Mouse (Mus musculus) intestine, embryonic 16.5 days (tissue): ENCODE data around the gene Gimap9. TPM values are rescaled to one million over a fixed set of nuclear protein-coding genes. Genes with fewer than 3 reads are reported as not detected.

Source experiments
- ATAC-seq: fragments of 200-750 bp; cut with Nextera tagmentation; 2 replicates; pipeline ENCODE4 v1.8.0; 2017; ENCODE audit warnings: moderate TSS enrichment, moderate library complexity
- H3K27ac ChIP-seq: fragments of 300-500 bp; sonication (generic); 2 replicates; pipeline ENCODE4 v1.5.1; 2014; ENCODE audit warnings: mild to moderate bottlenecking, low read length
- H3K27me3 ChIP-seq: fragments of 300-500 bp; sonication (generic); replicated peaks from 2 replicates; pipeline ENCODE4 v1.6.1; 2014; ENCODE audit warnings: low read length, control low read depth, mixed read lengths; ENCODE audit not compliant: control insufficient read depth, insufficient read depth
- H3K36me3 ChIP-seq: fragments of 300-500 bp; sonication (generic); 2 replicates; pipeline ENCODE4 v1.6.1; 2014; ENCODE audit warnings: low read length, control low read depth; ENCODE audit not compliant: control insufficient read depth, insufficient read depth
- H3K4me1 ChIP-seq: fragments of 300-500 bp; sonication (generic); 2 replicates; pipeline ENCODE4 v1.6.1; 2014; ENCODE audit warnings: low read length, control low read depth, mixed read lengths; ENCODE audit not compliant: control insufficient read depth, insufficient read depth
- H3K4me2 ChIP-seq: fragments of 300-500 bp; sonication (generic); 2 replicates; pipeline ENCODE4 v1.6.1; 2014; ENCODE audit warnings: low read depth, low read length, control low read depth
- H3K4me3 ChIP-seq: fragments of 300-500 bp; sonication (generic); 2 replicates; pipeline ENCODE4 v1.5.1; 2014; ENCODE audit warnings: mild to moderate bottlenecking, low read length
- H3K9ac ChIP-seq: fragments of 300-500 bp; sonication (generic); 2 replicates; pipeline ENCODE4 v1.6.1; 2014; ENCODE audit warnings: low read depth, low read length
- H3K9me3 ChIP-seq: fragments of 300-500 bp; sonication (generic); 2 replicates; pipeline ENCODE4 v1.6.1; 2016; ENCODE audit warnings: low read length, control low read depth; ENCODE audit not compliant: control insufficient read depth
- WGBS: fragments of 180-500 bp; shearing (Covaris S2); extraction: QIAGEN DNeasy Blood & Tissue Kit; methylation state at CpG from one replicate; pipeline ENCODE4 v1.1.7; 2014; 5-methylcytosine and 5-hydroxymethylcytosine counted together
- polyA plus RNA-seq: library from polyadenylated mRNA; unstranded; fragments of >200 nt; fragmentation: Nextera tagmentation; extraction: Ambion mirVana; gene quantifications from 2 replicates; pipeline ENCODE4 v1.2.1, GENCODE M21; 2015

The Gimap9 gene
- polyA plus RNA-seq, 1 experiment from 2014 or later: 15.9 TPM

GRCm38 (mm10) chr6:48698066-48698856, 22.3 kb downstream of the Gimap9 start:
- H3K27ac ChIP-seq: no peak overlapping the region
- no peak for ATAC-seq
- H3K4me3 ChIP-seq: no peak overlapping the region
- H3K27me3 ChIP-seq: no peaks in the 10 kb centered on the region
- no peaks in the 10 kb centered on the region for H3K9me3 ChIP-seq
- 81% methylated on average over 7 of the region's 7 CpGs for WGBS
- H3K36me3 ChIP-seq: no peaks in the 10 kb centered on the region
- H3K9ac ChIP-seq: no peak overlapping the region
- H3K4me1 ChIP-seq: no peaks in the 10 kb centered on the region
- no peak overlapping the region for H3K4me2 ChIP-seq

GRCm38 (mm10) chr6:48698888-48699287, 23.0 kb downstream of the Gimap9 start:
- H3K9me3 ChIP-seq: no peaks in the 10 kb centered on the region
- no peak overlapping the region for H3K4me2 ChIP-seq
- no peaks in the 10 kb centered on the region for H3K36me3 ChIP-seq
- no peak for ATAC-seq
- H3K9ac ChIP-seq: no peak overlapping the region
- WGBS: 86% methylated on average over 3 of the region's 3 CpGs
- H3K27me3 ChIP-seq: no peaks in the 10 kb centered on the region
- H3K4me1 ChIP-seq: no peaks in the 10 kb centered on the region
- no peak overlapping the region for H3K27ac ChIP-seq
- no peak overlapping the region for H3K4me3 ChIP-seq

- WGBS: 47% methylated on average over 5 of the region's 5 CpGs
- no peak overlapping the region for H3K4me3 ChIP-seq
- H3K4me1 ChIP-seq: no peaks in the 10 kb centered on the region
- H3K27ac ChIP-seq: peak overlapping the region; percentile 24; the same call in 1 of the 2 replicates
- H3K36me3 ChIP-seq: no peaks in the 10 kb centered on the region
- no peak overlapping the region for H3K4me2 ChIP-seq
- 0 out of 2 replicates have a peak, but pooled peaks have one; percentile 21 for ATAC-seq
- H3K27me3 ChIP-seq: no peaks in the 10 kb centered on the region
- H3K9me3 ChIP-seq: no peaks in the 10 kb centered on the region
- H3K9ac ChIP-seq: no peak overlapping the region
Observed at GRCm38 (mm10) chr6:48700251-48701075, 24.5 kb downstream of the Gimap9 start.

- Histone ChIP-seq H3K27me3 (no peaks in the 10 kb centered on the region), H3K4me2 (no peak overlapping the region), H3K4me3 (no peak overlapping the region), H3K4me1 (no peaks in the 10 kb centered on the region), H3K9me3 (no peaks in the 10 kb centered on the region), H3K9ac (no peak overlapping the region), H3K27ac (no peak overlapping the region), H3K36me3 (no peaks in the 10 kb centered on the region)
- 85% methylated on average over 7 of the region's 7 CpGs for WGBS
- ATAC-seq: no peak
Observed at GRCm38 (mm10) chr6:48702146-48702545, 26.2 kb downstream of the Gimap9 start.

- H3K36me3 ChIP-seq: no peaks in the 10 kb centered on the region
- ATAC-seq: no peak
- H3K4me3 ChIP-seq: no peak overlapping the region
- no peaks in the 10 kb centered on the region for H3K9me3 ChIP-seq
- 72% methylated on average over 5 of the region's 5 CpGs for WGBS
- H3K9ac ChIP-seq: no peak overlapping the region
- no peaks in the 10 kb centered on the region for H3K4me1 ChIP-seq
- no peak overlapping the region for H3K27ac ChIP-seq
- no peaks in the 10 kb centered on the region for H3K27me3 ChIP-seq
- no peak overlapping the region for H3K4me2 ChIP-seq
Observed at GRCm38 (mm10) chr6:48702601-48703000, 26.7 kb downstream of the Gimap9 start.

GRCm38 (mm10) chr6:48704146-48704545, 28.2 kb downstream of the Gimap9 start:
- H3K27ac ChIP-seq: no peak overlapping the region
- H3K4me3 ChIP-seq: no peak overlapping the region
- H3K27me3 ChIP-seq: no peaks in the 10 kb centered on the region
- H3K4me1 ChIP-seq: no peaks in the 10 kb centered on the region
- no peaks in the 10 kb centered on the region for H3K9me3 ChIP-seq
- no peak overlapping the region for H3K4me2 ChIP-seq
- ATAC-seq: no peak
- H3K36me3 ChIP-seq: no peaks in the 10 kb centered on the region
- no peak overlapping the region for H3K9ac ChIP-seq

GRCm38 (mm10) chr6:48706130-48706529, 30.2 kb downstream of the Gimap9 start:
- H3K27me3 ChIP-seq: no peaks in the 10 kb centered on the region
- H3K36me3 ChIP-seq: no peaks in the 10 kb centered on the region
- no peaks in the 10 kb centered on the region for H3K9me3 ChIP-seq
- H3K4me2 ChIP-seq: no peak overlapping the region
- no peak overlapping the region for H3K4me3 ChIP-seq
- ATAC-seq: no peak
- no peaks in the 10 kb centered on the region for H3K4me1 ChIP-seq
- no peak overlapping the region for H3K9ac ChIP-seq
- WGBS: 59% methylated on average over 3 of the region's 3 CpGs
- H3K27ac ChIP-seq: 0 out of 2 replicates have a peak overlapping the region, but pooled peaks have one; percentile 8

GRCm38 (mm10) chr6:48718455-48718854, 42.5 kb downstream of the Gimap9 start, which contains the start of the genes Gm28053 and Gimap7:
Gene Gm28053 (plus strand): TSS chr6:48718607.
Gene Gimap7 (plus strand): TSS chr6:48718621.
- no peaks in the 10 kb centered on the region for H3K4me1 ChIP-seq
- no peak for ATAC-seq
- no peaks in the 10 kb centered on the region for H3K27me3 ChIP-seq
- no peaks in the 10 kb centered on the region for H3K9me3 ChIP-seq
- H3K36me3 ChIP-seq: no peaks in the 10 kb centered on the region
- 53% methylated on average over 2 of the region's 2 CpGs for WGBS
- no peak within 1 kb of the TSS for H3K4me2 ChIP-seq
- no peak within 1 kb of the TSS for H3K9ac ChIP-seq
- H3K4me3 ChIP-seq: no peak within 1 kb of the TSS
- H3K27ac ChIP-seq: no peak within 1 kb of the TSS

GRCm38 (mm10) chr6:48720326-48720725, 44.4 kb downstream of the Gimap9 start:
- Histone ChIP-seq H3K27me3 (no peaks in the 10 kb centered on the region), H3K4me2 (no peak overlapping the region), H3K9me3 (no peaks in the 10 kb centered on the region), H3K9ac (no peak overlapping the region), H3K4me3 (no peak overlapping the region), H3K27ac (no peak overlapping the region), H3K36me3 (no peaks in the 10 kb centered on the region), H3K4me1 (peaks cover 2% of the 10 kb centered on the region)
- ATAC-seq: no peak
- WGBS: 84% methylated on average over 4 of the region's 4 CpGs
